Mouse (Mus musculus): ENCODE measurements at regions not wholly inside any gene's neighbourhood (a gene's known extent, or its start where the extent isn't known, plus 50 kb on each side); places are given as distances from the start of the nearest gene placed in this dataset.

DNA sequence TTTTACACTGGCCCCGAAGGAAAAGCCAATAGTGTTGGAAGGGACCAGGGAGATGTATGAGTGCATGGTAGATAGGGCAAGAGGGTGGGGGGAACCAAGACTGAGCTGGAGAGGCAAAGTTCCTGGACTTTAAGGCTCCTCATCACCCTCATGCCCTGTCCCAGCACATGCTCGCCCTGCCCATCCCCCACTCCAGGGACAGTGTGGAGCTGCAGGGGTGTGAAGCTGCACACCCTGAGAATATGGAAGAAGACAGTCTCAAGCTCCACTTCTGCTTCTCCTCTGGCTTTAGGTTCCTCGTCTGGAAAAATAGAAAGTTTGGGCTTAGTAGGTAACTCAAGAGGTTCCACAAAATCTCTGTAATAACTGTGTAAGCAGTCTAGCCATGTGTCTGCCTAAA is 215.8 kb downstream of the Ly86 start:
- DNase-seq (ENCODE audit: low spot score) (no peak), ATAC-seq (replicated peaks; ENCODE audit: low FRiP score) (no peak)
- Histone ChIP-seq H3K4me1 (replicated peaks; ENCODE audit: control insufficient read depth, insufficient read depth, low read length) (no peaks in the 10 kb centered on the region; the same call in 1 of the 2 replicates), H3K27ac (ENCODE audit: low read depth, low read length) (no peak overlapping the region), H3K36me3 (ENCODE audit: control insufficient read depth, insufficient read depth, low read length) (no peaks in the 10 kb centered on the region), H3K4me2 (ENCODE audit: low read depth, low read length, severe bottlenecking) (no peak overlapping the region), H3K9me3 (ENCODE audit: control insufficient read depth, low read length) (no peaks in the 10 kb centered on the region), H3K4me3 (ENCODE audit: low read depth, low read length) (no peak overlapping the region), H3K27me3 (ENCODE audit: control insufficient read depth, insufficient read depth, low read length) (no peaks in the 10 kb centered on the region), H3K9ac (ENCODE audit: low read length) (no peak overlapping the region)
- 73% methylated on average over 3 of the region's 3 CpGs for WGBS

DNA sequence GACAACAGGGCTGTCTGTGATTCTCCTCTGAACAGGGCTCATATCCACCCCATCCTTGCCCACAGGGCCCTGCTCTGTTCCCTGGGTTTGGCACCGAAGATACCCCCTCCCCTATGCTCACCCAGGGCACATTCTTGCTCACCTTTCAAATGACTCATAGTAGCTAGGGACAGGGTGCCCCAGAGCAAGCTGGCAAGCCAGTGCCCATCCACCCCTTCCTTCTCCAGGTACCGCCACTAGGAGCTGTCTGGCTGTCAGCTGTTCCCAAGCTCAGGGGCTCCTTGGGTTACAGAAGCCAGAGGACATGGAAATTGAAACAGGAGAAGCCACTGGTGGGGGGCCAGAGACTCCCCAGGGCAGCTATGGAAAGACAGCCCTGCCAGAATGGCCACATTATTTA is 216.4 kb downstream of the Ly86 start:
- no peaks in the 10 kb centered on the region for H3K36me3 ChIP-seq (ENCODE audit: control insufficient read depth, insufficient read depth, low read length)
- no peaks in the 10 kb centered on the region; the same call in 1 of the 2 replicates for H3K4me1 ChIP-seq (replicated peaks; ENCODE audit: control insufficient read depth, insufficient read depth, low read length)
- no peaks in the 10 kb centered on the region for H3K9me3 ChIP-seq (ENCODE audit: control insufficient read depth, low read length)
- H3K27me3 ChIP-seq (ENCODE audit: control insufficient read depth, insufficient read depth, low read length), result no peaks in the 10 kb centered on the region
- H3K4me2 ChIP-seq (ENCODE audit: low read depth, low read length, severe bottlenecking), result no peak overlapping the region
- no peak overlapping the region for H3K9ac ChIP-seq (ENCODE audit: low read length)
- H3K27ac ChIP-seq (ENCODE audit: low read depth, low read length), result no peak overlapping the region
- DNase-seq (ENCODE audit: low spot score) (no peak), ATAC-seq (replicated peaks; ENCODE audit: low FRiP score) (no peak)
- 57% methylated on average over 2 of the region's 2 CpGs for WGBS
- no peak overlapping the region for H3K4me3 ChIP-seq (ENCODE audit: low read depth, low read length)

GRCm38 (mm10) chr13:37562141-37562540 is 216.1 kb upstream of the Rreb1 start:
- Histone ChIP-seq H3K9ac (ENCODE audit: low read length) (no peak overlapping the region), H3K36me3 (ENCODE audit: control insufficient read depth, insufficient read depth, low read length) (no peaks in the 10 kb centered on the region), H3K9me3 (ENCODE audit: control insufficient read depth, low read length) (no peaks in the 10 kb centered on the region), H3K4me2 (ENCODE audit: low read depth, low read length, severe bottlenecking) (no peak overlapping the region), H3K4me1 (replicated peaks; ENCODE audit: control insufficient read depth, insufficient read depth, low read length) (no peaks in the 10 kb centered on the region; the same call in 1 of the 2 replicates), H3K4me3 (ENCODE audit: low read depth, low read length) (no peak overlapping the region), H3K27ac (ENCODE audit: low read depth, low read length) (no peak overlapping the region), H3K27me3 (ENCODE audit: control insufficient read depth, insufficient read depth, low read length) (no peaks in the 10 kb centered on the region)
- DNase-seq (ENCODE audit: low spot score) (no peak), ATAC-seq (replicated peaks; ENCODE audit: low FRiP score) (no peak)
- 57% methylated on average over 9 of the region's 9 CpGs for WGBS

DNA sequence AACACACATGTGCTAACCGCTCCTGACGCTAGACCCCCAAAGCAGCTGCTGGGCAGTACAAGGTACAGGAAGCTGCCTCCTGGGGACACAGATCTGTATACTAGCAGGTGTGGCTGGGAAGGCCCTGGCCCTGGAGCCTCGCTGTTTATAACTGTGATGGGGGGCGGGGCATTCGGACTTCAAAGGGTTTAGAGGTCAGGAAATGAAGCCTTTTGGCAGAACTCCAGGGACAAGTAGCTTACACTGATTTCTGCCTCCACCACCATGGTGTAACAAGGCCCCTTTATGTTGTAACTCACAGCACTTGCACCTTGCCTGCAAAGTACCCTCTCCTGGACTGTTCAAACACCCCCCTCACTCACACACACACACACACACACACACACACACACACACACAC is 215.5 kb upstream of the Rreb1 start:
- DNase-seq (ENCODE audit: low spot score) (no peak), ATAC-seq (replicated peaks; ENCODE audit: low FRiP score) (no peak)
- H3K9ac ChIP-seq (ENCODE audit: low read length), result no peak overlapping the region
- no peaks in the 10 kb centered on the region; the same call in 1 of the 2 replicates for H3K4me1 ChIP-seq (replicated peaks; ENCODE audit: control insufficient read depth, insufficient read depth, low read length)
- no peaks in the 10 kb centered on the region for H3K9me3 ChIP-seq (ENCODE audit: control insufficient read depth, low read length)
- no peaks in the 10 kb centered on the region for H3K36me3 ChIP-seq (ENCODE audit: control insufficient read depth, insufficient read depth, low read length)
- 51% methylated on average over 5 of the region's 5 CpGs for WGBS
- no peaks in the 10 kb centered on the region for H3K27me3 ChIP-seq (ENCODE audit: control insufficient read depth, insufficient read depth, low read length)
- no peak overlapping the region for H3K27ac ChIP-seq (ENCODE audit: low read depth, low read length)
- H3K4me2 ChIP-seq (ENCODE audit: low read depth, low read length, severe bottlenecking), result no peak overlapping the region
- H3K4me3 ChIP-seq (ENCODE audit: low read depth, low read length), result no peak overlapping the region

GRCm38 (mm10) chr13:37569051-37569450 is 209.1 kb upstream of the Rreb1 start:
- ATAC-seq (replicated peaks; ENCODE audit: low FRiP score) (no peak), DNase-seq (ENCODE audit: low spot score) (no peak)
- Histone ChIP-seq H3K4me3 (ENCODE audit: low read depth, low read length) (no peak overlapping the region), H3K27me3 (ENCODE audit: control insufficient read depth, insufficient read depth, low read length) (no peaks in the 10 kb centered on the region), H3K36me3 (ENCODE audit: control insufficient read depth, insufficient read depth, low read length) (no peaks in the 10 kb centered on the region), H3K4me2 (ENCODE audit: low read depth, low read length, severe bottlenecking) (no peak overlapping the region), H3K4me1 (replicated peaks; ENCODE audit: control insufficient read depth, insufficient read depth, low read length) (no peaks in the 10 kb centered on the region), H3K9ac (ENCODE audit: low read length) (no peak overlapping the region), H3K9me3 (ENCODE audit: control insufficient read depth, low read length) (no peaks in the 10 kb centered on the region), H3K27ac (ENCODE audit: low read depth, low read length) (no peak overlapping the region)
- 66% methylated on average over 3 of the region's 3 CpGs for WGBS

GRCm38 (mm10) chr13:37569486-37569885 is 208.7 kb upstream of the Rreb1 start:
- Histone ChIP-seq H3K27ac (ENCODE audit: low read depth, low read length) (no peak overlapping the region), H3K4me3 (ENCODE audit: low read depth, low read length) (no peak overlapping the region), H3K4me2 (ENCODE audit: low read depth, low read length, severe bottlenecking) (no peak overlapping the region), H3K4me1 (replicated peaks; ENCODE audit: control insufficient read depth, insufficient read depth, low read length) (no peaks in the 10 kb centered on the region), H3K27me3 (ENCODE audit: control insufficient read depth, insufficient read depth, low read length) (no peaks in the 10 kb centered on the region), H3K36me3 (ENCODE audit: control insufficient read depth, insufficient read depth, low read length) (no peaks in the 10 kb centered on the region), H3K9me3 (ENCODE audit: control insufficient read depth, low read length) (no peaks in the 10 kb centered on the region), H3K9ac (ENCODE audit: low read length) (no peak overlapping the region)
- no peak for ATAC-seq (replicated peaks; ENCODE audit: low FRiP score)
- 80% methylated on average over 3 of the region's 3 CpGs for whole genome bisulfite sequencing
- no peak for DNase-seq (ENCODE audit: low spot score)

- no peak for DNase-seq (ENCODE audit: low spot score)
- H3K36me3 ChIP-seq (ENCODE audit: control insufficient read depth, insufficient read depth, low read length), result no peaks in the 10 kb centered on the region
- no peaks in the 10 kb centered on the region for H3K4me1 ChIP-seq (replicated peaks; ENCODE audit: control insufficient read depth, insufficient read depth, low read length)
- H3K27ac ChIP-seq (ENCODE audit: low read depth, low read length), result no peak overlapping the region
- H3K9ac ChIP-seq (ENCODE audit: low read length), result no peak overlapping the region
- ATAC-seq (replicated peaks; ENCODE audit: low FRiP score), result no peak
- no peaks in the 10 kb centered on the region for H3K9me3 ChIP-seq (ENCODE audit: control insufficient read depth, low read length)
- 63% methylated on average over 3 of the region's 3 CpGs for WGBS
- no peaks in the 10 kb centered on the region for H3K27me3 ChIP-seq (ENCODE audit: control insufficient read depth, insufficient read depth, low read length)
- no peak overlapping the region for H3K4me2 ChIP-seq (ENCODE audit: low read depth, low read length, severe bottlenecking)
- no peak overlapping the region for H3K4me3 ChIP-seq (ENCODE audit: low read depth, low read length)
Observed at GRCm38 (mm10) chr13:37572983-37573382, 205.2 kb upstream of the Rreb1 start.

GRCm38 (mm10) chr13:37579231-37579630 is 199.0 kb upstream of the Rreb1 start:
- Histone ChIP-seq H3K27ac (ENCODE audit: low read depth, low read length) (no peak overlapping the region), H3K4me3 (ENCODE audit: low read depth, low read length) (no peak overlapping the region), H3K27me3 (ENCODE audit: control insufficient read depth, insufficient read depth, low read length) (no peaks in the 10 kb centered on the region), H3K4me1 (replicated peaks; ENCODE audit: control insufficient read depth, insufficient read depth, low read length) (0 out of 2 replicates have a peak, but pooled peaks cover 2% of the 10 kb centered on the region), H3K9ac (ENCODE audit: low read length) (no peak overlapping the region), H3K9me3 (ENCODE audit: control insufficient read depth, low read length) (no peaks in the 10 kb centered on the region), H3K4me2 (ENCODE audit: low read depth, low read length, severe bottlenecking) (no peak overlapping the region), H3K36me3 (ENCODE audit: control insufficient read depth, insufficient read depth, low read length) (no peaks in the 10 kb centered on the region)
- DNase-seq (ENCODE audit: low spot score) (no peak), ATAC-seq (replicated peaks; ENCODE audit: low FRiP score) (no peak)
- WGBS, result 89% methylated on average over 10 of the region's 10 CpGs

DNA sequence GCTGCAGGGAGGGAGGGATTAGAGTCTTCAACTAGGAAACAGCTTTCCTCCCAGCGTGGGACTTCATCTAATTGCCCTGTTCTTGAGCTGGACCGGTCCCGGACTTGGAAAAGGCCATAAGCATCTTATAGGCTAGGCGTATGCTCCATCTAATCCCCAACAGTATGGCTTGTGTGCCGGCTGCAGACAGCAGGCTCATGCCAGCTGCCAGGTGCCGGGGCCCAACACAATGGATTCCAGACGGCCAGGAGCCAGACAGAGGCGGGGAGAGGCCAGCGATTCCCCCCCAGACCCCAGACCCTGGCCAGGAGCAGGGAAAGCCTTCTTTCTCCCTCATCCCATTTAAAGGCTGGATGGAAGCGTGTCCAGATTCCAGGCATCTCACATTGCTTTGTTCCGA is 198.4 kb upstream of the Rreb1 start:
- H3K4me1 ChIP-seq (replicated peaks; ENCODE audit: control insufficient read depth, insufficient read depth, low read length), result 0 out of 2 replicates have a peak, but pooled peaks cover 2% of the 10 kb centered on the region
- WGBS, result 22% methylated on average over 11 of the region's 11 CpGs
- H3K36me3 ChIP-seq (ENCODE audit: control insufficient read depth, insufficient read depth, low read length), result no peaks in the 10 kb centered on the region
- H3K4me3 ChIP-seq (ENCODE audit: low read depth, low read length), result no peak overlapping the region
- 0 out of 2 replicates have a peak overlapping the region, but pooled peaks have one; percentile 31 for H3K27ac ChIP-seq (ENCODE audit: low read depth, low read length)
- H3K9me3 ChIP-seq (ENCODE audit: control insufficient read depth, low read length), result no peaks in the 10 kb centered on the region
- DNase-seq (ENCODE audit: low spot score) (peak; percentile 66), ATAC-seq (replicated peaks; ENCODE audit: low FRiP score) (peak; percentile 66)
- H3K27me3 ChIP-seq (ENCODE audit: control insufficient read depth, insufficient read depth, low read length), result no peaks in the 10 kb centered on the region
- H3K9ac ChIP-seq (ENCODE audit: low read length), result peak overlapping the region; percentile 30; the same call in 1 of the 2 replicates
- no peak overlapping the region for H3K4me2 ChIP-seq (ENCODE audit: low read depth, low read length, severe bottlenecking)

Data from forebrain, embryonic 11.5 days (tissue).